Mouse (Mus musculus): ENCODE results near the gene Ttc8. TPM values are rescaled to one million over a fixed set of nuclear protein-coding genes. Genes with fewer than 3 reads are reported as not detected.
"Not testable (repeated sequence)": the region's sequence is repeated elsewhere in the genome, so short reads cannot be mapped to it uniquely, and the experiment has no call there.

Gene Ttc8
- total and polyA plus RNA-seq, 3 experiments, result not detected

DNA sequence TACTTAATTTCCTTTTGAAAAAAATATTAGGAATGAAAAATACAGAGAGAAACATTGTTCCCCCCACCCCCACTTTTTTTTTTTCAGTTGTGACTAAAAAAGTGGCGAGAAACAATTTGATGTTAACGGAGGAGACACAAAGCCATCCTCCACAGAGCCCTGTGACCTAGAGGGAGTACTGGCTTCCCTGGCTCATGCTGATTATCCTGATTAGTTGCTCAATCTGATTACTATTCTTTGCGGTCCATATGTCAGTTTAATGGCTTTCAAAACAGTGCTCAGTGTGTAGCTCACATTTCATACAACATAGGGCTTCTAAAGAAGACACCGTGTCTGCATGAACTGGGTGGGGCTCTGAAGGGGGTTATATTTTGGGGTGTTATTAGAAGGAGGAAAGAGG, 12.1 kb downstream of the Ttc8 start:
- Histone ChIP-seq H3K27ac (ENCODE audit: control insufficient read depth, low read depth, low read length) (no peak overlapping the region), H3K9ac (ENCODE audit: control insufficient read depth, low read depth, low read length, poor library complexity, severe bottlenecking) (no peak overlapping the region), H3K9me3 (replicated peaks; ENCODE audit: insufficient read depth, low read length) (no peaks in the 10 kb centered on the region), H3K79me2 (ENCODE audit: control insufficient read depth, insufficient read depth, low read length, poor library complexity) (no peaks in the 10 kb centered on the region), H3K4me1 (ENCODE audit: control insufficient read depth in 1 of 2, insufficient read depth in 2 of 2, low read length in 2 of 2) (no peaks in the 10 kb centered on the region), H3K27me3 (ENCODE audit: control insufficient read depth in 1 of 2, insufficient read depth in 2 of 2, low read length in 2 of 2) (peaks cover 0 to 2% of the 10 kb centered on the region in 2 experiments; a peak in 1 of 4 replicates), H3K36me3 (ENCODE audit: control insufficient read depth in 1 of 2, insufficient read depth in 2 of 2, low read length in 2 of 2) (no peaks in the 10 kb centered on the region), H3K4me3 (ENCODE audit: control insufficient read depth in 1 of 2, insufficient read depth in 1 of 2, low read depth in 2 of 2, low read length in 2 of 2) (no peak overlapping the region)
- no peak for DNase-seq (ENCODE audit: low read depth, low spot score)
- no peak for TF ChIP-seq MAX (IDR thresholded peaks at IDR 0.05; ENCODE audit: low read length)
- TF ChIP-seq MEF2A (IDR thresholded peaks at IDR 0.05; ENCODE audit: extremely low read depth, insufficient replicate concordance, low read depth, low read length, poor library complexity, severe bottlenecking), result no peak
- no peak for TF ChIP-seq MYC (IDR thresholded peaks at IDR 0.05; ENCODE audit: low read depth, low read length)
- no peak for TF ChIP-seq ZKSCAN1 (IDR thresholded peaks at IDR 0.05; ENCODE audit: low read depth, low read length)

DNA sequence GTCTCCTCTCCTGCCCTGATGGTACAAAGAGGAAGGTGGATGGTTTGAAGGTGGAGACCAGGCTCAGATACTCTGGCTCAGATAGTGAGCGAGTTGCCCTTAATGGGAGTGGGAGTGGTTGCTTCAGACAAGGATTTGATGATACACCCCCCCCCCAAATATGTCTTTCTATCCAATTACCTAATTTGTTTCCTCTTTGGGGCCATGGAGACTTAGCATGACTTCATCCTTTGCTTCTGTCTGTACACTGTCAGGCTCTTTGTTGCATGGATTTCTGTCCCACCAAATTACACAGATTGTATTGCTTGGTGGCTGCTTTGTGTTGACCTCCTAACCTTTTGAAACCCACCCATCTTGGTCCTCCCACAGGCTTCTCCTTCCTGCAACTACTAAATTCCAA, 12.5 kb downstream of the Ttc8 start:
- Histone ChIP-seq H3K9ac (ENCODE audit: control insufficient read depth, low read depth, low read length, poor library complexity, severe bottlenecking) (no peak overlapping the region), H3K27ac (ENCODE audit: control insufficient read depth, low read depth, low read length) (no peak overlapping the region), H3K4me1 (ENCODE audit: control insufficient read depth in 1 of 2, insufficient read depth in 2 of 2, low read length in 2 of 2) (no peaks in the 10 kb centered on the region), H3K27me3 (ENCODE audit: control insufficient read depth in 1 of 2, insufficient read depth in 2 of 2, low read length in 2 of 2) (peaks cover 0 to 2% of the 10 kb centered on the region in 2 experiments; a peak in 1 of 4 replicates), H3K9me3 (replicated peaks; ENCODE audit: insufficient read depth, low read length) (no peaks in the 10 kb centered on the region), H3K79me2 (ENCODE audit: control insufficient read depth, insufficient read depth, low read length, poor library complexity) (no peaks in the 10 kb centered on the region), H3K4me3 (ENCODE audit: control insufficient read depth in 1 of 2, insufficient read depth in 1 of 2, low read depth in 2 of 2, low read length in 2 of 2) (no peak overlapping the region), H3K36me3 (ENCODE audit: control insufficient read depth in 1 of 2, insufficient read depth in 2 of 2, low read length in 2 of 2) (no peaks in the 10 kb centered on the region)
- no peak for TF ChIP-seq MEF2A (IDR thresholded peaks at IDR 0.05; ENCODE audit: extremely low read depth, insufficient replicate concordance, low read depth, low read length, poor library complexity, severe bottlenecking)
- TF ChIP-seq CHD2 (IDR thresholded peaks at IDR 0.05; ENCODE audit: low read length), result no peak
- no peak for TF ChIP-seq RAD21 (IDR thresholded peaks at IDR 0.05; ENCODE audit: low read depth, low read length)
- no peak for TF ChIP-seq UBTF (IDR thresholded peaks at IDR 0.05; ENCODE audit: borderline replicate concordance, insufficient read depth, low read depth, low read length)
- TF ChIP-seq MYC (IDR thresholded peaks at IDR 0.05; ENCODE audit: low read depth, low read length), result no peak
- no peak for TF ChIP-seq ZKSCAN1 (IDR thresholded peaks at IDR 0.05; ENCODE audit: low read depth, low read length)
- no peak for TF ChIP-seq RCOR1 (IDR thresholded peaks at IDR 0.05; ENCODE audit: low read depth, low read length)
- no peak for DNase-seq (ENCODE audit: low read depth, low spot score)

DNA sequence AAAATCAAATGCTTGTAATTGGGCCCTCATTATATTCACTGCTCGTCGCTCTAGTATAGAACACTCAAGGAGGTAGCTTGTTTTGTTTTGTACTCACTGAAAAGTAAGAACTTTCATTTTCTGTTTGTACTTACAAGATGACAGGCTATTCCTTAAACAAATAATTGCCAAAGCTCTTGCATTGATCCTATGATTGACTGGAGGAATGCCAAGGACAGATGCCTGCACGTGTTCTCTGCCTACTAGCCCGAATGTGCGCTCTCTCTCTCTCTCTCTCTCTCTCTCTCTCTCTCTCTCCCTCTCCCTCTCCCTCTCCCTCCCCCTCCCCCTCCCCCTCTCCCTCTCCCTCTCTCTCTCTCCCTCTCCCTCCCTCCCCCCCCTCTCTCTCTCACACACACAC, 30.9 kb downstream of the Ttc8 start:
- not testable (repeated sequence) for H3K4me1 ChIP-seq (ENCODE audit: control insufficient read depth in 1 of 2, insufficient read depth in 2 of 2, low read length in 2 of 2); H3K27me3 ChIP-seq (ENCODE audit: control insufficient read depth in 1 of 2, insufficient read depth in 2 of 2, low read length in 2 of 2); H3K27ac ChIP-seq (ENCODE audit: control insufficient read depth, low read depth, low read length); H3K9me3 ChIP-seq (replicated peaks; ENCODE audit: insufficient read depth, low read length); H3K79me2 ChIP-seq (ENCODE audit: control insufficient read depth, insufficient read depth, low read length, poor library complexity); H3K4me3 ChIP-seq (ENCODE audit: control insufficient read depth in 1 of 2, insufficient read depth in 1 of 2, low read depth in 2 of 2, low read length in 2 of 2); H3K36me3 ChIP-seq (ENCODE audit: control insufficient read depth in 1 of 2, insufficient read depth in 2 of 2, low read length in 2 of 2); H3K9ac ChIP-seq (ENCODE audit: control insufficient read depth, low read depth, low read length, poor library complexity, severe bottlenecking); DNase-seq (ENCODE audit: low read depth, low spot score)

DNA sequence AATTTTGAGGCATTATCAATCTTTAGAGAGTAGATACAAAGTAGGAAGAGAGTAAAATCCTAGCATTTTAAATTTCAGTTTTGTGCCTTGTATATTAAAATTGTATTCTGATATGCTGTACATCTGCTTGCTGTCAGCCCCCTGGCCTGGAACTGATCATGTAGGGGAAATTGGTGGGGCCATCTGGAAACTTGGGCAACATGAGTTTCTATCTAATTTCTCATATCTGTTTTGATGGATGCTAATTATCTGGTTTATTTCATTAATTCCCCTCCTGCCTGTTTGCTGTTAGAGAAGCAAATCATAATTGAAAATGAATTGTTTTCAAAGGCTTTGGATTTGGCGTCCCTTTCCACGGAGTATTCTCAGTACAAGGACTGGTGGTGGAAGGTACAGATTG, 36.6 kb downstream of the Ttc8 start:
- H3K4me3 ChIP-seq (ENCODE audit: control insufficient read depth in 1 of 2, insufficient read depth in 1 of 2, low read depth in 2 of 2, low read length in 2 of 2), result no peak overlapping the region
- TF ChIP-seq MEF2A (IDR thresholded peaks at IDR 0.05; ENCODE audit: extremely low read depth, insufficient replicate concordance, low read depth, low read length, poor library complexity, severe bottlenecking), result no peak
- no peak for TF ChIP-seq HCFC1 (IDR thresholded peaks at IDR 0.05; ENCODE audit: low read depth, low read length)
- TF ChIP-seq MYC (IDR thresholded peaks at IDR 0.05; ENCODE audit: low read depth, low read length), result no peak
- TF ChIP-seq MAX (IDR thresholded peaks at IDR 0.05; ENCODE audit: low read length), result no peak
- DNase-seq (ENCODE audit: low read depth, low spot score), result no peak
- no peaks in the 10 kb centered on the region for H3K36me3 ChIP-seq (ENCODE audit: control insufficient read depth in 1 of 2, insufficient read depth in 2 of 2, low read length in 2 of 2)
- H3K9ac ChIP-seq (ENCODE audit: control insufficient read depth, low read depth, low read length, poor library complexity, severe bottlenecking), result no peak overlapping the region
- no peaks in the 10 kb centered on the region for H3K9me3 ChIP-seq (replicated peaks; ENCODE audit: insufficient read depth, low read length)
- H3K27me3 ChIP-seq (ENCODE audit: control insufficient read depth in 1 of 2, insufficient read depth in 2 of 2, low read length in 2 of 2), result peaks cover 4 to 5% of the 10 kb centered on the region in 2 experiments; a peak in 1 of 4 replicates
- no peak overlapping the region for H3K27ac ChIP-seq (ENCODE audit: control insufficient read depth, low read depth, low read length)
- no peaks in the 10 kb centered on the region for H3K79me2 ChIP-seq (ENCODE audit: control insufficient read depth, insufficient read depth, low read length, poor library complexity)
- H3K4me1 ChIP-seq (ENCODE audit: control insufficient read depth in 1 of 2, insufficient read depth in 2 of 2, low read length in 2 of 2), result no peaks in the 10 kb centered on the region

All from MEL (cell line).